Mouse (Mus musculus) frontal cortex, postnatal 36 days (tissue): ENCODE data around the gene Dnajc30.
"Not testable (repeated sequence)": the region's sequence is repeated elsewhere in the genome, so short reads cannot be mapped to it uniquely, and the experiment has no call there.

Experiments
- DNase-seq, 2 experiments: peaks; one replicate each; pipeline ENCODE4 v3.0.0; 2022; ENCODE audit warnings: low spot score in 2 of 2

Gene Dnajc30

GRCm38 (mm10) chr5:135063629-135064381 lies at the start of gene Dnajc30:
Dnajc30 (plus strand) TSS chr5:135064202.
- peak; percentile 97 to 99 for DNase-seq

GRCm38 (mm10) chr5:135015497-135015896 lies 48.5 kb upstream of the Dnajc30 start:
- peak; percentile 92 to 93 for DNase-seq

GRCm38 (mm10) chr5:135016224-135016759 lies 47.7 kb upstream of the Dnajc30 start:
- DNase-seq = no peak

DNA sequence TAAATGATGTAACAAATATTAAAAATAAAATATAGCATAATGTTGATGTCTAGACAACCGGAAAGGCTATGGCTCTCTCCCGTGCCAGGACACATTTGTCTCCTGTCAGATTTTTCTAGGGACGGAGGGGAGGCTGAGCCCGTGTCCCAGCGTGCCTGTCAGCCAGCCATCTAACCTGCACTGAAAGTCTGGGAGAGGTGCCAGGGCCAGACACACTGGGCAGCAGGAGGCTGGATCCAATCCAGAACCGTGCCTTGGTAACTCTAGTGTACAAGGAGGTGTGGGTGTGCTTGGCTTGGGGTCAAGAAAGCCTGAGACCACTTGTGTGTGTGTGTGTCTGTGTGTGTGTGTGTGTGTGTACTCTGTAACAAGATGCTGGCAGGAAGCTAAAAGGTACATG lies 42.2 kb upstream of the Dnajc30 start:
- no peak for DNase-seq

DNA sequence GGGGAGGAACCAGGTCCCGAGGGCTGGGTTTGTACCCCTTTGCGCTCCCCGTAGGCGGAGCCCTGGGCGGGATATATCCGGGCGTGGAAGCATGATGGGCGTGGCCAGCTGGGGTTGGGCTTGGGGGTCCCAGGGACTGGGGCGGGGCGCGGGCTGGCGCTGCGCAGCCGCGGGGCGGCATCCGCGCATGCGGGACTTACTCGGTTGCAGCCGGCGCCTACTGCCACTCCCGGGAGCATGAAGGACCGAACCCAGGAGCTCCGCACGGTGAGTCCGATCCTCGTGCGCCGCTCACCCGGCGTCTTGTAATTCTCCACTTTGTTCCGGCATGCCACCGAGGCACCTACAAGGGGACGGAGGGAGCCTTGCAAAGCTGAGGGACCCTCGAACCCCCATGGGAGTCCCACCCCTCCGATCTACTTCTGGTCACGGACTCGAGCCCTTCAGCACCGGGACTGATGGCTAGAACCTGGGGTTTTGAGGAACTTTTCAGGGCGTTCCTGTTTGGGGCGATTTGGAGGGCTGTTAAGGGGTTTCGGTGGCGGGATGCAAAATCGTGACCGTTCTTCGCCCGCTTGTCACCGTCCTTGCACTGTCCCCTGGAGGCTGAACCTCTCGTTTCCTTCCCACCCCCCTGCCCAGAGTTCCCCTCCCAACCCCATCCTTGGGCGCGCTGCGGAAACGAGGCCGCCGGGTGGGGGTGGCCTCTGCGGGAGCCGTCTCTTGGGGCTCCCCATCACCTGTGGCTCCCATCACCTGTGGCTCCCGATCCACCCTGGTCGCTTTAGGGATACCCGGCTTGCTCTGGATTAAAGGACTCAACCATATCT lies 40.4 kb upstream of the Dnajc30 start, which contains the start of gene Stx1a:
Gene Stx1a, plus strand, starts transcription at position 139 of the 830 bp plus-strand sequence.
- peak; percentile 88 to 91 for DNase-seq

GRCm38 (mm10) chr5:135024665-135025224 lies 39.3 kb upstream of the Dnajc30 start:
- DNase-seq = no peak

GRCm38 (mm10) chr5:135025899-135026298 lies 38.1 kb upstream of the Dnajc30 start:
- DNase-seq = peak; percentile 67 to 84

DNA sequence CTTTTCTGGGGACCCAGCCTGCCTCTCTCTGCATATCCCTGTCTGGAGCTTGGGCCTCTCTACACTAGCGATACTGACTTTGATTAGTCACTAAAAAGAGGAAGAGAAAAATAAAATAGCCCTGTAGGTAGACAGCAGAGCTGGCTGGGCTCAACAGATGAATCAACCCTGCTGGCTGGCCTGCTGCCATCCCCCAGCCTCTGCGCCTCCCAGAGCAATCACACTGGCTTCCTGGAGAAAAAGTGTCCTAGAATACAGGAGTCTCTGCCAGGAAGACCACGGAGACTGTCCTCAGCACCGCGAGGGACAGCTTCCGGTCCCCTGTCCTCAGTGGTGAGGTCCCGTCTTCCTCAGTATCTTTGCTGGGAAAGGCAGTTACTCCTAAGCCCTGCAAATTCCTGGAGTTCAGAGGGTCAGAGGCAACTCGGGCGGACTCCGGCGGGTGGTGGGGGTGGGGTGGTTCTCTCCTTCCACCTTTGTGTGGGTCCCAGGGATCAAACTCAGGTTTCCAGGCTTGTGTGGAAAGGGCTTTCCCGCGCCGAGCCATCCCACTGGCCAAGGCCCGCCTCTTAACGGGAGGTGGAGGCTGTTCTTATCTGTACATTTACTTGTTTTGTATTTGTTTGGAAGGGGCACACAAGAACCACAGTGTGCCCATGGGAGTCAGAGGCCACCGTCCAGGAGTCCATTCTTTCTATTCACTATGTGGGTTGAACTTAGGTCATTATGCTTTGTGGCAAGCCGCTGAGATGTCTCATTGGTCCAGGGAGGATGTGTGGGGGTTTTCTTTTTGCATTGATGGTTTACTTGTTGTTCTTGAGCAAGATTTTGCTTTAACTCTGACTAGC lies 34.8 kb upstream of the Dnajc30 start:
- peak; percentile 74 to 76 for DNase-seq

DNA sequence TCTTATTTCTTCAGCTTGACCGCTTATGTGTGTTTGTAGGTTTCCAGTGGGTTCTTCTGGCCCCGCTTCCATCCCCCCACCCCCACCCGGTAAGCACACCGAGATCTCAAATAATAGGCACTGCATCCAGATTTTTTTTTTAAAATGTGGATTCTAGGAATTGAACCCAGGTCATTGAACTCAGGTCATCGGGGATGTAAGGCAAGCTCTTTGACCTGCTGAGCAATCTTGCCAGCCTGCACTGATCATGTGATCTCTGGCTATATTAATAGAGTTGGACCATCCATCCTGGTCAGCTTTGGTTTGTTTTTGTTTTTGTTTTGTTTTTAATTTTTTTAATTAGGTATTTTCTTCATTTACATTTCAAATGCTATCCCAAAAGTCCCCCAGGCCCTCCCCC lies 31.4 kb upstream of the Dnajc30 start:
- no peak for DNase-seq

GRCm38 (mm10) chr5:135034593-135034992 lies 29.4 kb upstream of the Dnajc30 start:
- no peak for DNase-seq

DNA sequence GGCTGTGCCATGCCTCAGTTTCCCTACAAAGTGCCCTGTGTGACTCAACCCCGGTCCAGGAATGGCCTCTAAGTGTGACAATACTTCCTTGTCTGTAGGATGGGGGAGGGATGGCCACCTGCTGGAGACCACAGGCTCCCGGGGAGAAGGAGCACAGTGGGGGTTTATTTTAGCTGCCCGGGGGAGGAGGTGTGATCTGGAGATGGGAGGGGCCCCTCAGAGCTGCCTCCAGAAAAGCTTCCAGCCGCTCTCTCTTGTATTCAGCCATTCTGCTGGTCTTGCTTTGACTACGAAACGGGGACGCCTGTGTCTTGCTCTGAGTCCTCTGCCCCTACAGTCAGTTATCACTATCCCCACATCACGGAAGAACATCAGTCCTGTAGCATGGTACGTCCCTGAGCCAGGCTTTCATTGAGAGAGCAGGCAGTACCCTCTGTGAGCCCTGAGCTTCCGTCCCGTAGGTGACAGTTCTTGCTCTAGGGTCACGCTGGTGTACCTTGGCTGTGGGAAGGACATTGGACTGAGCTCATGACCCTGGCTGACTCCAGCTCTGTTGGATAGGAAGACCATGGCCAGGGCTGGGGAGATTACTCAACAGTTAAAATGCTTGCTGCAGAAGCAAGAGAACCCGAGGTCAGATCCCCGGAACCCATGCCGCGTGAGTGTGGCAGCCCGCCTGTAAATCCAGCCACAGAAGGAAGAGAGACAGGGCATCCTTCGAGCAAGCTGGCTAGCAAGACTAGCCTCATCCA lies 28.2 kb upstream of the Dnajc30 start:
- DNase-seq = peak; percentile 72 to 78

DNA sequence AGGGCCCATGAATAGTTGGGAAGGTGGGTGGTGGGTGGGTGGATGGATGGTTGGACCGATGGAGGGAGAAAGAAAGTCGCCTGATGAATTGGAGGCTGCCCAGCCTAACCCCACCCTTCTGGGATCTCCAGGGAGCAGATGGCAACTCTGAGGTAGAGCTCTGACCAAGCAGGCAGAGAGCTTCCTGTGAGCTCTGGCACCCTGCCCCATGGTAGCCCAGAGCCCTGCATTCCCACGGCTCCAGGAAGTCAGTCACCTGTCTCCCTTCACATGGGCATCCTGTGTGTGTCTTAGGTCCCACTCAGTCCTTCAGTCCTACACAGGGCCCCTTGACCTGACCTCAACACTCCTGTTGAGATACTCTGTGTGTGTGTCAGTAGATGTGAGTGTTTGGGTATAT lies 26.1 kb upstream of the Dnajc30 start:
- DNase-seq = no peak

DNA sequence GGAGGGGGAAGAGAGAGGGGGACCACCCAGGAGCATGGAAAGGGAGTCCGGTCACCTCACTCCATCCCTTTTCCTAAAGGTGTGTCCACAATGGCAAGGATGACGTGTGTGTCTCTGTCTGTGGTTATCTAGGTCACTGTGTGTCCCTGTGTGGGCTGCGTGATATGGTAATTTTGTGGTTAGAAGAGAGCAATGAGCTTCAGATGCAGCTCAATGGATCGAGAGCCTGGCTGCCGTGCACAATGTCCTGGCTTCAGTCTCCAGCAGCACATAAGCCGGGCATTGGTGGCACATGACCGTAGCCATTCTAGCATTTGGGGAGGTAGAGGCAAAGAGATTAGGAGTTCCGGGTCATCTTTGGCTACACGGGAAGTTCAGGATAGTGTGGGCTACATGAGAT lies 24.5 kb upstream of the Dnajc30 start:
- no peak for DNase-seq

- no peak for DNase-seq
These were observed 23.9 kb upstream of the Dnajc30 start for GRCm38 (mm10) chr5:135040059-135040458.

DNA sequence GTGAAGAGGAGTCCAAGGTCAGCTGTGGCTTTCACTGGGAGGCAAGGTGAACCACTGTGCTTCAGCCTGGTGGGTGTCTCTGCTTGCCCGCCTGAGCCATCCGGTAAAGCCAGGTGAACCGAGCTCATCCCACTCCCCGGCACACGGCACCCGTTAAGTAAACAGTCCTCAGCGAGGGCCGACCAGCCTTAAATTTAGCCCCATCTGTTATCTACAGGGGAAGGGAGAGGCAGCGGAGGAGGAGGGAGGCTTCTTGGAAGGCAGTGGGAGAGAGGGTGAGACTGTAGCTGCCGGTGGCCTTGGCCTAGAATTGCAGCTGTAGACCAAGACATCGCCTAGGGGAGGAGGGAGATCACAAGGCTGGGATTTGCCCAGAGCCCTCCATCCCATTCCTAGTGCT lies 23.2 kb upstream of the Dnajc30 start:
- DNase-seq = no peak

- no peak for DNase-seq
These were observed 21.8 kb upstream of the Dnajc30 start for GRCm38 (mm10) chr5:135042105-135042788.

DNA sequence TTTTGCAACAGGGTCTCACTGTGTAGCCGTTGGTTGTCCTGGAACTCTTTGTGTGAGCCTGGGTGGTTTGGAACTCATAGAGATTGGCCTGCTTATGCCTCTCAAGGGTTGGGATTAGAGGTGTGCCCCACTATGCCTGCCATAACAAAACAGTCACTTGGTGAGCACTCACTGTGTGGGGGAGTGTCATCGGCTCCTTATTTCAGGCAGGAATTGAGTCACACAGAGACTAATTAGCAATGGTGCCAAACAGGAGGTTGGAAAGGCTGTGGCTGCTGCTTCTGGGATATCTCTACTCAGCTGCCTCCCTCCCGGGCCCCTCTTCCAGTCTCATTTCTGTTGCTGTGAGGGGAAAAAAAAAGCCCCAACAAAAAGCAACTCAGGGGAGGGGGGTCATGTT lies 19.4 kb upstream of the Dnajc30 start:
- no peak for DNase-seq

DNA sequence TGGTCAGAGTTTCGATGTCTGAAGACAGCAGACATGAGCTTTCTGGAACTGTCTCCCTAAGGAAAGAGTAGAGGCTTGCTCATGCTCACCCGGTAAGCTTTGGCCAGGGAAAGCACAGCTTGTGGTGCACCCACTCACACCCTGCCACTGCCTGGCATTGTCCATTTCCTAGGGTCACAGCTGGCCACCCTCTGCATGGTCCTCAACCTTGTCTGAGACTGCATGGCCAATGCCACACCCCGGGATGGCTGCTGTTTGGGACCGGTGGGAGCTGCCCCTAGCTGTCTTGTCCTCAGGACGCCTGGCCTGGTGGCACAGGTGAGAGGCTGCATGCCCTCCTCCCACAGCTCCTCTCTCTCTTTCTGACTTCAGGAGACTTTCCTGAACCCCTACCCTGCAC lies 15.5 kb upstream of the Dnajc30 start:
- DNase-seq = no peak

- not testable (repeated sequence) for DNase-seq
These were observed 14.7 kb upstream of the Dnajc30 start for GRCm38 (mm10) chr5:135049268-135049667.

DNA sequence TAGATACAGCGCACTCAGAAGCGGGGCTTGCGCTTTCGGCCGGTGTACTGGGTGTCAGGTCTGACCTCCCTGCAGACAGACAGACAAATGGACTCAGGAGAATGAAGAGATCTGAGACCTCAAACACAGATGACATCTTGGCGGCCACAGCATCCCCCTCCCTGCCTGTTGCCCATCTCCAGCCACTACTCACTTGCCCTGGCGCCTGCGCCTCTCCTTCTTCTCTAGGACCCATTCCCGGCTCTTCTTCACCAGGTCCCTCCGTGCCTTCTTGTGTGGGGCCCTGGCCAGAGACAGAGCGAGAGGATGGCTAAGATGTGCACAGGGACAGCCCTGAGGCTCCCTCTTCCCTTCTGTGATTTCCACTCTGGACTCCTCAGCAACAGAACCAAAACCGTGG lies 10.6 kb upstream of the Dnajc30 start:
- no peak for DNase-seq
